Comparison of ENCODE assay signal across 13 mouse cellular contexts in the genomic region with DNA sequence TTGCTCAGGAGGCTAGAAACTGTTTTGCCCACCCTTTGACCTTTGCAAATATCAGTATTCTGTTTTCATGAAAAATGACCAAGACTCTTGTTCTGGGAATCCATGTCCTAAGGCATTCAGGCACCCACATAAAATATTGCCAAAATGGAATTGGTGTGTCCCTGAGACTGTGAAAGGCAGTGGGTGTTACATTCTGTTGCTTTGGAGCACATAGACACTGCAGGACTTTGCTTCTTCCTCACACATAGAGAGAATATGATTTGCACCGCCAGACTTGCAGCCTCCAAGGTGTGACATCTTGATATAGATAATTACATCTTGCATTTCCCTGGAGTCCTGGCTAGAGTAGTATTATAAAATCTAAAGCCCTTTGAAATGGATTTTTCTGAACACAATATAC.
"Had no signal": no experiment of that assay in that cellular context is flagged by ENCODE, and none has a peak within 500 bp of the region (broad histone marks: within the 10 kb centered on the region; RNA-seq: fewer than 3 reads in every experiment).

No protein-coding gene starts in this region.

- DNase-seq: gastrocnemius, adult 2 months; gastrocnemius, postnatal 10 days; gastrocnemius, postnatal 25 days; heart, adult 18-20 months; heart, postnatal 10 days; heart, postnatal 4 days; kidney, adult 18-20 months; kidney, adult 8-10 months; kidney, postnatal 10 days; kidney, postnatal 25 days; kidney, postnatal 4 days; liver; liver, embryonic 13.5 days had no signal
